Mouse (Mus musculus): ENCODE measurements at regions not wholly inside any gene's neighbourhood (a gene's known extent, or its start where the extent isn't known, plus 50 kb on each side); places are given as distances from the start of the nearest gene placed in this dataset.

- no peaks in the 10 kb centered on the region for H3K36me3 ChIP-seq (ENCODE audit: insufficient read depth, low read length)
- H3K4me3 ChIP-seq (ENCODE audit: low read length) = no peak overlapping the region
- 79% methylated on average over 4 of the region's 4 CpGs for WGBS
- H3K9ac ChIP-seq (replicated peaks; ENCODE audit: low read length) = no peak overlapping the region
- no peak for ATAC-seq (ENCODE audit: low FRiP score, low TSS enrichment)
- no peak overlapping the region for H3K4me2 ChIP-seq (replicated peaks; ENCODE audit: low read depth, low read length)
- no peaks in the 10 kb centered on the region for H3K9me3 ChIP-seq (ENCODE audit: low read length)
- no peaks in the 10 kb centered on the region for H3K4me1 ChIP-seq (ENCODE audit: insufficient read depth, low read length)
- H3K27ac ChIP-seq (ENCODE audit: low read length) = no peak overlapping the region
- H3K27me3 ChIP-seq (ENCODE audit: insufficient read depth, low read length) = no peaks in the 10 kb centered on the region; the same call in 1 of the 2 replicates
Observed at GRCm38 (mm10) chr4:152900049-152900448, 422.4 kb upstream of the Kcnab2 start.

DNA sequence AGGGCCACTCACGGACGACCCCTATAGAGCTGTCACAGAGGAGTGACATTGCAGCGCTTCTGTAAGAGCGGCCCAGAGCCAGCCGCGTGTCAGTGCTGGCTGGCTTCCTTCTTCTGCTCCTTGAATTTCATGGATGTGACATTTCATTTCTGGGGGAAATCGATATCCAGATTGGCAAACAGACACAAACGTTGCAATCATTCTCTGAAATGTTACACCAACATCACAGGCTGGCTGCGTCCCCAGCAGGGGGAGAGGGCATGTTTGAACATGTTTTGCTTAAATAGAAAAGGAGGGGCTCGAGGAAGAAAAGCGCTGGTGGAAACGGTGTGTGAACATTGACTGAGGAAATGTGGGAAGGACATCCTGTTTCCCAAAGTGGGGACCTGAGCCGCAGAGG, 417.4 kb upstream of the Kcnab2 start:
- no peak for ATAC-seq (ENCODE audit: low FRiP score, low TSS enrichment)
- no peaks in the 10 kb centered on the region for H3K4me1 ChIP-seq (ENCODE audit: insufficient read depth, low read length)
- H3K9me3 ChIP-seq (ENCODE audit: low read length) = no peaks in the 10 kb centered on the region; the same call in 1 of the 2 replicates
- H3K9ac ChIP-seq (replicated peaks; ENCODE audit: low read length) = no peak overlapping the region
- no peak overlapping the region for H3K4me2 ChIP-seq (replicated peaks; ENCODE audit: low read depth, low read length)
- WGBS = 47% methylated on average over 13 of the region's 13 CpGs
- H3K27ac ChIP-seq (ENCODE audit: low read length) = no peak overlapping the region
- H3K4me3 ChIP-seq (ENCODE audit: low read length) = no peak overlapping the region
- no peaks in the 10 kb centered on the region for H3K27me3 ChIP-seq (ENCODE audit: insufficient read depth, low read length)
- no peaks in the 10 kb centered on the region for H3K36me3 ChIP-seq (ENCODE audit: insufficient read depth, low read length)

GRCm38 (mm10) chr4:152892997-152893396, 415.3 kb upstream of the Kcnab2 start:
- no peak overlapping the region for H3K4me2 ChIP-seq (replicated peaks; ENCODE audit: low read depth, low read length)
- H3K36me3 ChIP-seq (ENCODE audit: insufficient read depth, low read length) = no peaks in the 10 kb centered on the region
- no peaks in the 10 kb centered on the region; the same call in 1 of the 2 replicates for H3K4me1 ChIP-seq (ENCODE audit: insufficient read depth, low read length)
- 83% methylated on average over 3 of the region's 3 CpGs for WGBS
- ATAC-seq (ENCODE audit: low FRiP score, low TSS enrichment) = no peak
- H3K27ac ChIP-seq (ENCODE audit: low read length) = no peak overlapping the region
- H3K4me3 ChIP-seq (ENCODE audit: low read length) = no peak overlapping the region
- no peak overlapping the region for H3K9ac ChIP-seq (replicated peaks; ENCODE audit: low read length)
- no peaks in the 10 kb centered on the region for H3K27me3 ChIP-seq (ENCODE audit: insufficient read depth, low read length)
- H3K9me3 ChIP-seq (ENCODE audit: low read length) = peaks cover 5% of the 10 kb centered on the region

GRCm38 (mm10) chr4:152889211-152889610, 411.5 kb upstream of the Kcnab2 start:
- Histone ChIP-seq H3K4me3 (ENCODE audit: low read length) (no peak overlapping the region), H3K4me2 (replicated peaks; ENCODE audit: low read depth, low read length) (no peak overlapping the region), H3K36me3 (ENCODE audit: insufficient read depth, low read length) (no peaks in the 10 kb centered on the region), H3K9me3 (ENCODE audit: low read length) (peaks cover 5% of the 10 kb centered on the region), H3K27me3 (ENCODE audit: insufficient read depth, low read length) (no peaks in the 10 kb centered on the region), H3K27ac (ENCODE audit: low read length) (no peak overlapping the region), H3K9ac (replicated peaks; ENCODE audit: low read length) (no peak overlapping the region), H3K4me1 (ENCODE audit: insufficient read depth, low read length) (no peaks in the 10 kb centered on the region; the same call in 1 of the 2 replicates)
- WGBS = 80% methylated on average over 5 of the region's 5 CpGs
- no peak for ATAC-seq (ENCODE audit: low FRiP score, low TSS enrichment)

DNA sequence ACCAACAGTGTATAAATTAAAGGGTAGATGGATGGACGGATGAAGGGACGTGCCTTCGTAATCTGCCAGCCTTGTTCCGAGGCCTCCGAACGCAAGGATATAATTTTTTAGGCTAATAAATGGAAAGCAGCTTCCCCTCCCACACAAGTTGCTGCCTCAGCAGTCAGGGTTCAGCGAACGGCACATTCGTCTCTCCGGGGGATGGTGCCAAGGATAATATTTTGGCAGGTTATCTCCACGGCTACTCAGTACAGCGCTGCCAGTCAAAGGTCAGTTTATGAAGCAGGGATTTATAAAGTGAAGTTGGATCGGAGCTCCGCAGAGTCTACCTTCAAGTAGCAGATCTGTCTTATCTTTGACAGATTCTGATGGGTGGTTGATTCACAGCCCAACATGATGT, 410.6 kb upstream of the Kcnab2 start:
- WGBS = 21% methylated on average over 14 of the region's 14 CpGs
- Histone ChIP-seq H3K27me3 (ENCODE audit: insufficient read depth, low read length) (no peaks in the 10 kb centered on the region), H3K4me1 (ENCODE audit: insufficient read depth, low read length) (no peaks in the 10 kb centered on the region; the same call in 1 of the 2 replicates), H3K4me3 (ENCODE audit: low read length) (no peak overlapping the region), H3K9me3 (ENCODE audit: low read length) (peaks cover 5% of the 10 kb centered on the region), H3K36me3 (ENCODE audit: insufficient read depth, low read length) (no peaks in the 10 kb centered on the region), H3K4me2 (replicated peaks; ENCODE audit: low read depth, low read length) (no peak overlapping the region), H3K27ac (ENCODE audit: low read length) (no peak overlapping the region), H3K9ac (replicated peaks; ENCODE audit: low read length) (no peak overlapping the region)
- ATAC-seq (ENCODE audit: low FRiP score, low TSS enrichment) = no peak

- no peak overlapping the region for H3K4me2 ChIP-seq (replicated peaks; ENCODE audit: low read depth, low read length)
- no peak overlapping the region for H3K27ac ChIP-seq (ENCODE audit: low read length)
- H3K9ac ChIP-seq (replicated peaks; ENCODE audit: low read length) = no peak overlapping the region
- 80% methylated on average over 9 of the region's 9 CpGs for WGBS
- no peak for ATAC-seq (ENCODE audit: low FRiP score, low TSS enrichment)
- no peaks in the 10 kb centered on the region for H3K36me3 ChIP-seq (ENCODE audit: insufficient read depth, low read length)
- no peaks in the 10 kb centered on the region; the same call in 1 of the 2 replicates for H3K4me1 ChIP-seq (ENCODE audit: insufficient read depth, low read length)
- peaks cover 8% of the 10 kb centered on the region for H3K9me3 ChIP-seq (ENCODE audit: low read length)
- no peaks in the 10 kb centered on the region for H3K27me3 ChIP-seq (ENCODE audit: insufficient read depth, low read length)
- H3K4me3 ChIP-seq (ENCODE audit: low read length) = no peak overlapping the region
Observed at GRCm38 (mm10) chr4:152886773-152887172, 409.1 kb upstream of the Kcnab2 start.

DNA sequence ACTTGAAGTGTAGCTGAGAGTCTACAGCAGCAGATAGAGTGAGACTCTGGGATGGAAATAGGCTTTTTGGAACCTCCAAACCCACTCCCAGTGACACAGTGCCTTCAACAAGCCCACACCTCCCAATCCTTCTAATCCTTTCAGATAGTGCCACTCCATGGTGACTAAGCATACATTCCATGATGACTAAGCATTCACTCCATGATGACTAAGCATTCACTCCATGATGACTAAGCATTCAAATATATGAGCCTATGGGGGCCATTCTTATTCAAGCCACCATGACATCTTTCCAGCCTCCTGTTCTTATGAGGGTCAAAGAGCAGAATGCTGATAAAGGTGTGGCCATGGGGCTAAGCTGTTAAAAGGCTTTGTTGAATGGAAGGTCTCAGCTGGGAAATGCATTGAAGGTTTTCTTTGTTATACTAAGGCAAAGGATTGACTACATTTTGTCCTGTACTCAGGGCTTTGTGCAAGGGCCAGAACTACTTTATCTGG, 403.8 kb upstream of the Kcnab2 start:
- Histone ChIP-seq H3K9me3 (ENCODE audit: low read length) (peaks cover 7% of the 10 kb centered on the region), H3K4me1 (ENCODE audit: insufficient read depth, low read length) (no peaks in the 10 kb centered on the region), H3K4me2 (replicated peaks; ENCODE audit: low read depth, low read length) (no peak overlapping the region), H3K27me3 (ENCODE audit: insufficient read depth, low read length) (no peaks in the 10 kb centered on the region), H3K4me3 (ENCODE audit: low read length) (no peak overlapping the region), H3K9ac (replicated peaks; ENCODE audit: low read length) (no peak overlapping the region), H3K36me3 (ENCODE audit: insufficient read depth, low read length) (no peaks in the 10 kb centered on the region), H3K27ac (ENCODE audit: low read length) (no peak overlapping the region)
- ATAC-seq (ENCODE audit: low FRiP score, low TSS enrichment) = no peak

DNA sequence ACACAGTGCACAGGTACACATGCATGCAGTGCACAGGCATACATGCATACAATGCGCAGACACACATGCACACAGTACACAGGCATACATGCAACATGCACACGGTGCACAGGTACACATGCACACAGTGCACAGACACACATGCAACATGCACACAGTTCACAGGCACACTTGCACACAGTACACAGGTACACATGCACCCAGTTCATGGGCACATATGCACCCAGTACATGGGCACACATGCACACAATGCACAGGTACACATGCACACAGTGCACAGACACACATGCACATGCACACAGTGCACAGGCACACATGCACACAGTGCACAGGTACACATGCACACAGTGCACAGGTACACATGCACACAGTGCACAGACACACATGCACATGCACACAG, 402.7 kb upstream of the Kcnab2 start:
- H3K9ac ChIP-seq (replicated peaks; ENCODE audit: low read length) = no peak overlapping the region
- no peaks in the 10 kb centered on the region for H3K27me3 ChIP-seq (ENCODE audit: insufficient read depth, low read length)
- ATAC-seq (ENCODE audit: low FRiP score, low TSS enrichment) = no peak
- H3K4me1 ChIP-seq (ENCODE audit: insufficient read depth, low read length) = no peaks in the 10 kb centered on the region
- peaks cover 7% of the 10 kb centered on the region for H3K9me3 ChIP-seq (ENCODE audit: low read length)
- H3K36me3 ChIP-seq (ENCODE audit: insufficient read depth, low read length) = no peaks in the 10 kb centered on the region
- no peak overlapping the region for H3K27ac ChIP-seq (ENCODE audit: low read length)
- no peak overlapping the region for H3K4me2 ChIP-seq (replicated peaks; ENCODE audit: low read depth, low read length)
- WGBS = 94% methylated on average over 2 of the region's 2 CpGs
- H3K4me3 ChIP-seq (ENCODE audit: low read length) = no peak overlapping the region

DNA sequence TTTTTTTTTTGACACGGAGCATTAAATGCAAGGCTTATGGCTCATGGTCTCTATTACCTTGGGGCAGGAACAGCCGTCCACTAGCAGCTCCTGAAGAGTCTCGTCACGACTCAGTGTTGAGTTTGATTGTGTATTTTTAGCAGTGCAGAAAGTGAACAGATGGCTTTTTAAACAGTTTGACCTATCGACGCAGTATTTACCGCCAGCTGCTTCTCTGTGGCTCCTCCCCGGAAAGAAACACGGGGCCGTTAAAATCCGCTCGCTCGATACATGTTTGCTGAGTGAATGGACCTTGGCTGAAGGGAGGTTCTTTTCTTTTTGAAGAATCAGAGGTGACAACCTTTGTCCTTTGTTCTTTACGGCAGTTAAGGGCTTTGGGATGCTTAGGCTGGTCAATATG, 401.3 kb upstream of the Kcnab2 start:
- ATAC-seq (ENCODE audit: low FRiP score, low TSS enrichment) = no peak
- no peaks in the 10 kb centered on the region for H3K27me3 ChIP-seq (ENCODE audit: insufficient read depth, low read length)
- H3K27ac ChIP-seq (ENCODE audit: low read length) = no peak overlapping the region
- no peaks in the 10 kb centered on the region for H3K36me3 ChIP-seq (ENCODE audit: insufficient read depth, low read length)
- peaks cover 7% of the 10 kb centered on the region for H3K9me3 ChIP-seq (ENCODE audit: low read length)
- no peak overlapping the region for H3K4me3 ChIP-seq (ENCODE audit: low read length)
- H3K9ac ChIP-seq (replicated peaks; ENCODE audit: low read length) = no peak overlapping the region
- no peaks in the 10 kb centered on the region for H3K4me1 ChIP-seq (ENCODE audit: insufficient read depth, low read length)
- WGBS = 40% methylated on average over 14 of the region's 14 CpGs
- H3K4me2 ChIP-seq (replicated peaks; ENCODE audit: low read depth, low read length) = no peak overlapping the region

DNA sequence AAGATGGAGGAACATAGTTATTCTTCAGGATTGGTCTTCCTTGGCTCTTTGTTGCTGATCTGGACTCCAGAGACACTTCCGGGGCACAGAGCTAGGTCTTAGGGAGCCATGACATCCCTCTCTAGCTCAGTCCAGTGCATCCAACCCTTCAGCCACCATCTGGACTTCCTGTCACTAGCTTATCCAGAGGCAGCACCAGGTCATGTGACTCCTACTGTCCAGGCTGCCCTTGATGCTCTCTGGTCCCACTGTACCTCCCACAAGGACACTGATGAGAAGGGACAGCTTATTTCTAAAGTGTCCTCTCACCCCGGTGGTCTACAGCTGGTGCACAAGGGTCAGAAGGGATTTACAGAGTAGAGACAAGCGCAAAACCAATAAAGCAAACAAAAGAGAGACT, 400.7 kb upstream of the Kcnab2 start:
- no peak overlapping the region for H3K4me3 ChIP-seq (ENCODE audit: low read length)
- H3K27ac ChIP-seq (ENCODE audit: low read length) = no peak overlapping the region
- H3K9ac ChIP-seq (replicated peaks; ENCODE audit: low read length) = no peak overlapping the region
- no peaks in the 10 kb centered on the region for H3K36me3 ChIP-seq (ENCODE audit: insufficient read depth, low read length)
- peaks cover 7% of the 10 kb centered on the region for H3K9me3 ChIP-seq (ENCODE audit: low read length)
- no peak for ATAC-seq (ENCODE audit: low FRiP score, low TSS enrichment)
- no peaks in the 10 kb centered on the region for H3K27me3 ChIP-seq (ENCODE audit: insufficient read depth, low read length)
- H3K4me2 ChIP-seq (replicated peaks; ENCODE audit: low read depth, low read length) = no peak overlapping the region
- H3K4me1 ChIP-seq (ENCODE audit: insufficient read depth, low read length) = no peaks in the 10 kb centered on the region
- WGBS = 67% methylated on average over 3 of the region's 3 CpGs

All from kidney, embryonic 16.5 days (tissue).